Mouse (Mus musculus) testis, adult 10 weeks (tissue): ENCODE measurements around the gene Sult2b1. TPM values are rescaled to one million over a fixed set of nuclear protein-coding genes. Genes with fewer than 3 reads are reported as not detected.

ENCODE experiments used
- polyA plus RNA-seq: library from polyadenylated mRNA; stranded (reverse); fragments of 350-450 nt; fragmentation: Illumina TruSeq; extraction: RNeasy Lipid Tissue Mini Kit (QIAGEN cat#74804); gene quantifications from one replicate; pipeline ENCODE4 v1.2.3, GENCODE M21; 2014; ENCODE audit warnings: low read depth, low replicate concordance

The Sult2b1 gene
- 2.8 TPM for polyA plus RNA-seq

DNA sequence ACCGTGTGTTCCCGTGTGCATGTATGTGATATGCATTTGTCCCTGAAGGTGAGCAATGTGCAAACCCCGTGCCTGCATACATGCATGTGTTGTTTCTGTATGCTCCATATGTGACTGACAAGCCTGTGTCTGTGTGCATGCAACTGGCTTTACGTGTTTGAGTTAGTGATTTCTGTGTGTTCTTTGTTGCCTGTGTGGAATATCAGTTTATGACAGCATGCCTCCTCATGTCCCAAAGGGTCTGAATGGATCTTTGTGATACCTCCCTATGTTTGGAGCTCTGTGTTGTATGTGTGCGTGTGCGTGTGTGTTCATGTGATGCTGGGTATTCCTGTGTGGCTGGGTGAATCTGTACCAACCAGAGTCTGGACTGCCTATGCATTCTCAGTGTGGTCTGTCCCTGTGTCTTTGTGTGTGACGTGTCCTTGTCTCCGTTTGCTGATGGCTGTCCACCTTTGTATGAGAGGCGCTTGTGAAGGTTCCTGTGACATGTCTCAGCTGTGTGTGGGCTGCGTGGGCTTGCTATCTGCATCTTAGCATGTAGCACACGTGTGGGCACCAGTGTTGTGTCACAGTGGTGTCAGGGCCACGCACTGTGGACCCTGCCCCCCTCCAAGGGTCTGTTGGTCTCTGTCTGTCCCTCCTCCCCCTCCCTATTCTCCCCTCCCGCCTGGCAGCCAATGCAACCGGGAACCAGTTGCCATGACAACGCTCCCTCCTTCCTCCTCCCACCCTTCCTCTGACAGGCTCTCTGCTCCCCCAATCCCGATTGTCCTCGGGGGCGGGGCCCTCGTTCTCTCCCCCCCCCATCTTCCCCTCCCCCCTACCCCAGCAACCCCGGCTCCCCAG, at the start of gene Sult2b1:
Gene Sult2b1 (minus strand): TSS at position 146 of the 849 bp plus-strand sequence.

GRCm38 (mm10) chr7:45830427-45831127, 46.1 kb upstream of the Sult2b1 start, which contains the start of gene Grwd1:
Grwd1 (minus strand) TSS chr7:45830944.

DNA sequence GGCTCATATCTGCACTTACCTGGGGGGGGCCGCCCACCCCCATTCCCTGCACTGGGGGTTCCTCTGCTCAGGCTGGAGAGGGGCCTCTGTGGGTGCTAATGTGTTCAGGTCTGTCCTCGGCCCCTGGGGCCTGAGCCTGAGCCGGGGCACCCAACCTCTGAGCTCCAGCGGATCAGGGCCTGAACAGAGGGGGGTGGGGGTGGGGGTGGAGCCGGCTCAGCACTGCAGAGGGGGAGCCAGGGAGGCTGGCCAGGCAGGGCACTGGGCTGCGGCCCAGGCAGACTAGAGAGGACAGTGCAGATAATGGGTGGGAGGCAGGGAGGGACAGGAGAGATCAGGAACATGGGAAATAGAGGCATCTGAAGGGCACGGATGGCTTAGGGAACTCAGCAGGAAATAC, 40.1 kb upstream of the Sult2b1 start, which contains the start of gene Kcnj14:
Gene Kcnj14 (minus strand): TSS at position 185 of the 400 bp plus-strand sequence.

GRCm38 (mm10) chr7:45813787-45814779, 29.6 kb upstream of the Sult2b1 start, which contains the start of gene Cyth2:
Cyth2 (minus strand) TSS chr7:45814581.

DNA sequence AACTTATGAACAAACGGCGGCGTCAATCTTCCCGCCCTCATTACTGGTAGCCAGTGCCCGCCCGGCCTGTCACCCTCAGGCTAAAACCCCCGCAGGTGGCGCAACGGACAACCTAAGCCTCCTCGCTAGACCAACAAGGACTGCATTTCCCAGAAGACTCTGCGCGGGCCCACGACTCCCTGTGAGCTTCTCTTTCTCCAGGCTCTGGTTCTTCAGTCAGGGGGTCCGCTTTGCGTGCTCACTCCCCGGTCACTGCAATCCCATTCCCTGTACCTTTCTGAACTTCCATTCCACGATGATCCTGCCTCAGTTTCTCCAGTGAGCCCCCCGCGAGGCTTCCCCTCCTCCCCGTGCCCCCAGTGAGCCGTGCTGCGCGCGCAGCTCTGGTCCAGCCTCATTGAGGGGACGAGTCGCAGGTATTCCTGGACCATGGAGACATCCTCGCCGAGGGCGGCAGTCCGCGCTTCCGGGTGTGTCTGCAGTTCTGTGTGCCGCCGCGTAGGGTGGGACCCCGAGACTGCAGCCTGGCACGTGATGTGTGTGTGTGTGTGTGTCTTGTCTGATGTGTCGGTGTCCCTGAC, 868 bp downstream of the Sult2b1 start, which contains the start of gene Lmtk3:
Gene Lmtk3 (plus strand): TSS at position 228 of the 581 bp plus-strand sequence.

GRCm38 (mm10) chr7:45725713-45726112, 58.8 kb downstream of the Sult2b1 start, which contains the start of gene Spaca4:
Spaca4 (minus strand) TSS chr7:45725813.

DNA sequence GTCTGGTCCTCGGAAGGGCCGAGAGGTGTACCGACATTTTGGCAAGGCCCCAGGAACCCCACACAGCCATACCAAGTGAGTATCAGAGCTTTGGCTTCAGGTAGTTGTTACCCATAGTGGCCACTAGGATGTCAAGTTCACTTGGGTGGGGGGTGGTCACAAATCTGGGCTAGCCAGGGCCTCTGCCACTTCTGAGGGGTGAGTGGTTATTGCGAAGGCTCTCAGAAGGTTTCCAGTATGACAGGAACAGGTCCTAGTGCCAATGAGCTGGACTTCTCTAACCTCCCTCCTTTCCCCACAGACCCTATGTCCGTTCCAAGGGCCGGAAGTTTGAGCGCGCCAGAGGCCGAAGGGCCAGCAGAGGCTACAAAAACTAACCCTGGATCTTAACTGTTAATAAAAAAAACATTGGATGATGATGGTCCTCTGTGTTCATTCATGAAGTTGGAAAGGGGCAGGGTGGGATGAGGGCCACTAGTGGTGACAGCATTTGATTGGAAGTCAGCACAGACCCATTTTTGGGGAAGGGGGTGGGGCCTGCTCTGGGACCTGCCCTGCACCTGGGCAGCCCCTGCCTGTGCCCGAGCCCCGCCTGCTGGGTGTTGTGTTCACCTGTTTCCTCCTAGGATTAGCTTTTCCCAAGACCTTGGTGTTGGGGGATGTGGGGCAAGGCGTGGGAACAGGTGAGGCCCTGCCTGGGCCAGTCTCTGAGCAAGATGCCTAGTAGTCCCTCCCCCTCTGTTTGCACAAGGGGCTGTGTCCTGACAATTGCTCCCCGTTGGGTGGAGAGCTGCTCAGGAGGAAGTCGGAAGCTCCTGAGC, 63.8 kb downstream of the Sult2b1 start, which contains the start of gene Fam83e:
Gene Fam83e (plus strand): TSS at position 800 of the 821 bp plus-strand sequence.

DNA sequence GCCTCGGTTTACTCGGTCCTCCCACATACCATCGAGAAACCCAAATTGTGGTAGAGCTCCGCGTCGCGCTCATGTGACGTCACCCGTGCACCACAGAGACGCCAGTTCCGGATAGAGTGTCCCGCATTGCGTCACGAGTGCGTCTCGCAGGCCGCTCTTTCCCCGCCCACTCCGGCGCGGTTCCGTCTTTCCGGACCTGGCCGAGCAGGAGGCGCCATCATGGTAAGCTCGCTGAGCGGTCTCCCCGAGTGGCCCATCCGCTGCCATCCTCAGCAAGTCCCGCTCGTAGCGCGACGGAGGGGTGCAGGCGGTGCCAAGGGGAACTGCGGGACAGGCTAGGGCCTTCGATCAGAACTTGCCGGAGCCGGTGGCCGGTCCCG, 66.6 kb downstream of the Sult2b1 start, which contains the start of gene Sphk2:
Gene Sphk2 (minus strand): TSS at position 85 of the 380 bp plus-strand sequence.

DNA sequence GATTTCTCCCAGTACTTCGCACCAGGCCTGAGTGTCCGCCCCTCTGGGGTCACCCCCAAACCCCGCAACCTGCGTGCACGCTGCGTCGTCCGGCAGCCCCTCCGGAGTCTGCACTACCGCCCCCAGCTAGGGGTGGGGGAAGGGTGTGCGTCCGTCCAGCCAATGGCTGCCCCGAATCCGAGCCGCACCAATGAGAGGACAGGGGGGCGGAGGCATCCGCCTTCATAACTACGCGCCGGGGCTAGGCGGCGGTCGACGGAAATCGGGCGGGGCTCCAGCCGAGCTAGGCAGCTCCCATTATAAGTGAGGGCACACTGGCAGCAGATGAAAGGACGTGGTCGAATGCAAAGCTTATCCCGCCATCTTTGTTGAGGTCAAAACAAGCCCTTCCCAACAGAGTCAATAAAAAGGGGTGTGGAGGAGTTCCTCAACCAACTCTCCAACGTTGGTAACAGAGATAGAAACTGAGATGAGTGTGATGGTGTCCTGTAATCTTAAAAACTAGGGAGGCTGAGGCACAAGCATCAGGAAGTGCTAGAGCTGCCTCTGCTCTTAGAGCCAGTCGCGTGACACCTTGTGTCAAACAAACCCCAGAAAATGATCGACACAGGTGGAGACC, 69.3 kb downstream of the Sult2b1 start, which contains the start of gene Rpl18:
Gene Rpl18 (plus strand): TSS at position 368 of the 619 bp plus-strand sequence.

DNA sequence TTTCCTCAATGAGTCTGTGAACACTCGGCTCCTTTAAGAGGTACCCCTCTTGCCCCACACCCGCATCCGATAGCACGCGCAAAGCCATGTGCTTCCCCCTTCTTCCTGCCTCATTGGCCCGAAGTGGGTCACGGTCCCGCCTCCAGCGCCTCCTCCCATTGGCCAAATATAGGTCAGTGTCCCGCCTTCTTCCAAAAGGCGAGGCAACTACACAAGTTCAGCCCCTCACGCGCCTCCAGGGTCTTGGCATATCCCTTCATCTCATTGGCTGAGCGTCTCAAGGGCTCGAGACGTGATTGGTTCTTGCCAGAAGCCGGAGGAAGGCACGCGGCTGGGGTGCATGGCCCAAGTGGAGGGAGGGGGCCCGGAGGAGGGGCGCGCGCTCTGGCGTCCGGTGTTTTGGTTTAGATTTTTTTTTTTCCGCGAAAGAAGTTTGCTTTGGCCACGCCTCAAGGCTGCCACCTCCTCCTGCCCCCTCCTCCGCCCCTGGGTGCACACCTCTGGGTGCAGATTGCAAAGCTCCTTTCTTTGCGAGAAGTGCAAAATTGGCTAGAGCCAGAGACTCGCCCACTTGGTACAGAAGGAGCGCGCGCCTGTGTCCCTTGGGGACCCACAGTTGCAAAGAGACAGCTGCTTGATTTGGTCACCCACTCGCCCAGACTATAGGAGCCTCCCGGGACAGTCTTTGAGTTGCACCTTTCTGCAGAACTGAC, 79.6 kb downstream of the Sult2b1 start, which contains the start of gene Dbp:
Gene Dbp (plus strand): TSS at position 359 of the 713 bp plus-strand sequence.

GRCm38 (mm10) chr7:45699523-45700141, 84.8 kb downstream of the Sult2b1 start, which contains the start of gene Car11:
Car11 (plus strand) TSS chr7:45699843.

DNA sequence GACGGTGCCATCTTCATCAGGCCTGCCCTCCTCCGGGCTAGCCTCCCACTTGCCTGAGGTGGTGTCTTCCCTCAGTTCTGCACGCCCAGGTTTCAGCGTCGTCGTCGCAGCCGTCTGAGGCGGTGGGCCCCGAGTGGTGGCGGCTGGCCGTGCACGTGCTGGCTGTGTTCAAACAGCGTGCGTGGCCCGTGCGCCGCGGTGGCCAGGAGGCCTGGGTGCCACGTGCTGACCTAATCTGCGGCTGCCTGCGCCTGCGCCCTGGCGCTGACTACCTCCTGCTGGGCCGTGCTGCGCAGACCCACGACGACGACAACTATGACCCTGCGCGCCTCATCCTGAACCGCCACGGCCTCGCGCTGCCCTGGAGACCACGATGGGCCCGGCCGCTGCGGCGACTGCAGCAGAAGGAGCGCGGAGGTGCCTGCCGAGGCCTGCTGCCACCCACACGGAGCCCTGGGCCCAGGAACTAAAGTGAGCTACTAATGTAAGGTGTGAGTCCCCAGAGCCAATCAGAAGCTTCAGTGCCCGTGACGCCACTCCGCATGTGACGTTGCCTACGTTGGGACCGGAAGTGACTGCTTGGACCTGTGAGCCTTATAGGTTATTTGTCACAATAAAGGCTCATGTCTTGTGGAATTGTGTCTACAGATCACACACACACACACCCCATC, 90.4 kb downstream of the Sult2b1 start, which contains the start of gene Sec1:
Gene Sec1 (minus strand): TSS at position 482 of the 671 bp plus-strand sequence.

DNA sequence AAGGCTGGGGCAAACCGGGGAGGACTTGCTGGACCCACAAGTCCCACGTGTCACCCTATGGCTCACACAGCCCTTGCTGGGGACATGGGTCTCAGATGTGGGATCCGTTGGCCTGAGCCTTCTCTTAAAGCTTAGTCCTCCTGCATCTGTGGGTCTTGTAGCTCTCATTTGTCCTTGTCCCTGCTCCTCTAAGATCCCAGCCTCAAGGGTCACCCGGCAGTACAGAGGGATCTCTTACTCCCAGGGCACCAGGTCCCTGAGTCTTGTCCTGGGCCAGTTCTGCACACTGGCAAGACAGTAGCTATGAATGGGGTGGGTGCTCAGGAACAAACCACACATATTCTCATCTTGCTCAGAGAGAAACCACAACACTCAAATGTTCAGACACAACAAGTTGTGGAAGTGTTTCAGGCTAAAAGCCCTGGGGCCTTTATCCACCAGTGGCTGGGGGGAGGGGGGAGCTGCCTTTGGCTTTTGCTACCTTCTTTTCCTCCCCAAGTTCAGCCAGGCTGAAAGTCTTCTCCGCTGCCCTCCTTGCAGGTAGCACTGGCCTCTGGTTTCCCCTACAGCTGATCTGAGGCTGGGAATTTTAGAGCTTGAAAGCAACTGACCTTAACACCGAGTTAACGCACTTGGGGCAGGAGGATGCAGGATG, 100.9 kb downstream of the Sult2b1 start, which contains the start of gene Ntn5:
Gene Ntn5 (plus strand): TSS at position 627 of the 655 bp plus-strand sequence.

